Mouse (Mus musculus): ENCODE data around the gene Rpap1. TPM values are rescaled to one million over a fixed set of nuclear protein-coding genes. Genes with fewer than 3 reads are reported as not detected.

Gene Rpap1
- polyA plus RNA-seq, 1 experiment, result 9.7 TPM

GRCm38 (mm10) chr2:119799961-119800550 lies 12.7 kb upstream of the Rpap1 start:
- Histone ChIP-seq H3K27ac (ENCODE audit: insufficient read depth, low read depth, low read length) (no peak overlapping the region), H3K4me3 (ENCODE audit: insufficient read depth, low read length) (peak overlapping the region; percentile 54), H3K4me1 (ENCODE audit: control insufficient read depth, insufficient read depth, low read length) (0 out of 2 replicates have a peak, but pooled peaks cover 3% of the 10 kb centered on the region)
- TF ChIP-seq POLR2A (IDR thresholded peaks at IDR 0.05; ENCODE audit: borderline replicate concordance, low read depth, low read length), result no peak
- TF ChIP-seq CTCF (IDR thresholded peaks at IDR 0.05; ENCODE audit: low read depth, low read length), result no peak

GRCm38 (mm10) chr2:119799181-119799960 lies 12.0 kb upstream of the Rpap1 start:
- TF ChIP-seq CTCF (IDR thresholded peaks at IDR 0.05; ENCODE audit: low read depth, low read length) (no peak; the same call in 1 of the 2 replicates), POLR2A (IDR thresholded peaks at IDR 0.05; ENCODE audit: borderline replicate concordance, low read depth, low read length) (no peak)
- 0 out of 2 replicates have a peak, but pooled peaks cover 3% of the 10 kb centered on the region for H3K4me1 ChIP-seq (ENCODE audit: control insufficient read depth, insufficient read depth, low read length)
- H3K27ac ChIP-seq (ENCODE audit: insufficient read depth, low read depth, low read length), result no peak overlapping the region
- peak overlapping the region; percentile 54 for H3K4me3 ChIP-seq (ENCODE audit: insufficient read depth, low read length)

- H3K4me3 ChIP-seq (ENCODE audit: insufficient read depth, low read length), result no peak overlapping the region
- H3K27ac ChIP-seq (ENCODE audit: insufficient read depth, low read depth, low read length), result no peak overlapping the region
- 0 out of 2 replicates have a peak, but pooled peaks cover 3% of the 10 kb centered on the region for H3K4me1 ChIP-seq (ENCODE audit: control insufficient read depth, insufficient read depth, low read length)
- peak; percentile 39 for TF ChIP-seq CTCF (IDR thresholded peaks at IDR 0.05; ENCODE audit: low read depth, low read length)
- TF ChIP-seq POLR2A (IDR thresholded peaks at IDR 0.05; ENCODE audit: borderline replicate concordance, low read depth, low read length), result no peak
These were observed 11.1 kb upstream of the Rpap1 start for GRCm38 (mm10) chr2:119798246-119798927.

- 0 out of 2 replicates have a peak, but pooled peaks cover 3% of the 10 kb centered on the region for H3K4me1 ChIP-seq (ENCODE audit: control insufficient read depth, insufficient read depth, low read length)
- H3K4me3 ChIP-seq (ENCODE audit: insufficient read depth, low read length), result no peak within 1 kb of the TSS
- H3K27ac ChIP-seq (ENCODE audit: insufficient read depth, low read depth, low read length), result no peak within 1 kb of the TSS
- TF ChIP-seq POLR2A (IDR thresholded peaks at IDR 0.05; ENCODE audit: borderline replicate concordance, low read depth, low read length), result no peak
- no peak for TF ChIP-seq CTCF (IDR thresholded peaks at IDR 0.05; ENCODE audit: low read depth, low read length)
These were observed 10.0 kb upstream of the Rpap1 start, which contains the start of gene Tyro3 for GRCm38 (mm10) chr2:119797279-119797783. Gene Tyro3 (plus strand): TSS chr2:119797733.

DNA sequence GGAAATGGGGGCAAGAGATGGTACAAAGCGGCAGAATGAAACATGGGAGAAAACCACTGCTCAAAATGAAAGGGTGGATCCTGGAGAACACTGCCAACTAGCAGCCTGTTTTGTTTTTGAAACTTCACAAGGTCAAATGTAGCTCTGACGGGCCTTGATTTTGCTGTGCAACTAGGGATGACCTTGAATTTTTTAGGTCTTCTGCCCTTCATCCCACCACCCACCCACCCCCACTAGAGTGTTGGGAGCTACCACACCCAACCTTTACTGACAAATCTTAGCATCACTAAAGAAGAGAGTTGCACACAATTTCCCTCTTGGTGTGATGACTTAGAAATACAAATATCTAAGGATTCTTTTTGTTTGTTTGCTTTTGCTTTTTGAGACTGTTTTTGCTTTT lies 2.7 kb upstream of the Rpap1 start:
- H3K27ac ChIP-seq (ENCODE audit: insufficient read depth, low read depth, low read length), result no peak overlapping the region
- peaks cover 7% of the 10 kb centered on the region for H3K4me1 ChIP-seq (ENCODE audit: control insufficient read depth, insufficient read depth, low read length)
- TF ChIP-seq POLR2A (IDR thresholded peaks at IDR 0.05; ENCODE audit: borderline replicate concordance, low read depth, low read length), result no peak
- H3K4me3 ChIP-seq (ENCODE audit: insufficient read depth, low read length), result no peak overlapping the region

GRCm38 (mm10) chr2:119767246-119767645 lies 20.1 kb downstream of the Rpap1 start:
- Histone ChIP-seq H3K27ac (ENCODE audit: insufficient read depth, low read depth, low read length) (no peak overlapping the region), H3K4me1 (ENCODE audit: control insufficient read depth, insufficient read depth, low read length) (peaks cover 3% of the 10 kb centered on the region; the same call in 1 of the 2 replicates), H3K4me3 (ENCODE audit: insufficient read depth, low read length) (no peak overlapping the region)
- TF ChIP-seq CTCF (IDR thresholded peaks at IDR 0.05; ENCODE audit: low read depth, low read length), result no peak

GRCm38 (mm10) chr2:119763924-119764323 lies 23.4 kb downstream of the Rpap1 start:
- Histone ChIP-seq H3K4me3 (ENCODE audit: insufficient read depth, low read length) (no peak overlapping the region), H3K4me1 (ENCODE audit: control insufficient read depth, insufficient read depth, low read length) (peaks cover 3% of the 10 kb centered on the region; the same call in 1 of the 2 replicates), H3K27ac (ENCODE audit: insufficient read depth, low read depth, low read length) (no peak overlapping the region)
- no peak for TF ChIP-seq POLR2A (IDR thresholded peaks at IDR 0.05; ENCODE audit: borderline replicate concordance, low read depth, low read length)

DNA sequence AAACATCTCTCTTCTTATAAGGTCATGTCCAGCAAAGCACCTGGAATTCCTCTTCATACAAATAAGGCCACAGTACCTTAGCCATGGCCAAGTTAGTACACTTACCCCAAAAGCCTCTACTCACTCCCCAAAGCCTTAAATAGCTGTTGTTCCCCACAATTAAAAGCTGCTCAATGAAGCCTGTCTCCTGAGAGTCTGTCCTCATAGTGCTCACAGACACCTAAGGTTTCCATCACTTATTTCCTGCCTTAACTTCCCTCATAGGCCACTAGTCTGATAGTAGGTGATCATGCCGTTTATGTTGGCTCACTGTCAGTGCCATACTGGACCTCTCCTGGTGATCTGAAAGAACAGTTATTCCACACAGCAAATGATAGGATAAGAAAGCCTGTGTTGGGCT lies 25.1 kb downstream of the Rpap1 start:
- peaks cover 3% of the 10 kb centered on the region; the same call in 1 of the 2 replicates for H3K4me1 ChIP-seq (ENCODE audit: control insufficient read depth, insufficient read depth, low read length)
- H3K4me3 ChIP-seq (ENCODE audit: insufficient read depth, low read length), result no peak overlapping the region
- no peak overlapping the region for H3K27ac ChIP-seq (ENCODE audit: insufficient read depth, low read depth, low read length)
- no peak for TF ChIP-seq POLR2A (IDR thresholded peaks at IDR 0.05; ENCODE audit: borderline replicate concordance, low read depth, low read length)
- TF ChIP-seq CTCF (IDR thresholded peaks at IDR 0.05; ENCODE audit: low read depth, low read length), result no peak

DNA sequence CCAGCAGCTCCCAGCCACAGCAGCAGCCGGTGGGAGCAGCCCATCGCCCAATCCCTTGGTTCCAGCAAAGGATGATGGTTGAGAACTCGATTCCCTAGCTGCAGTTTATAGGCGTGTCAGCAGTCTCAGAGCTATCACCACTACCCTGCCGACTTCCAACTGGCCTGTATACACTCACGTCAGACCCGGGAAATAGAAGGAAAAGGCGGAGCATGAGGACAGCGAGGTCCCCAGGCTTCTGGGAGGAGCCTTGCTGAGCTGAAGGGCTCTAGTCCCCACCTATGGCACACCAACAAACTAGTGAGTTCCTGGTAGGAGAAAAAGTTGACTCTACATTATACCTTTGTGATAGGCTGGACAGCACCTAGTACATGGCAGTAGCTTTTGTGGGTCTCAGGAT lies 27.1 kb downstream of the Rpap1 start, which contains the start of gene Ltk:
Gene Ltk (minus strand): TSS at position 181 of the 400 bp plus-strand sequence.
- H3K4me3 ChIP-seq (ENCODE audit: insufficient read depth, low read length), result no peak within 1 kb of the TSS
- TF ChIP-seq CTCF (IDR thresholded peaks at IDR 0.05; ENCODE audit: low read depth, low read length) (no peak), POLR2A (IDR thresholded peaks at IDR 0.05; ENCODE audit: borderline replicate concordance, low read depth, low read length) (no peak)

More for the DNA sequence above, 27.1 kb downstream of the Rpap1 start, which contains the start of gene Ltk:
- H3K4me1 ChIP-seq (ENCODE audit: control insufficient read depth, insufficient read depth, low read length), result peaks cover 3% of the 10 kb centered on the region; the same call in 1 of the 2 replicates
- no peak within 1 kb of the TSS for H3K27ac ChIP-seq (ENCODE audit: insufficient read depth, low read depth, low read length)
